11 mouse cellular contexts compared by ENCODE assay signal in genomic region chr6:52180213-52180710, GRCm38 (mm10). TPM values are rescaled to one million over a fixed set of nuclear protein-coding genes. Genes with fewer than 3 reads are reported as not detected.
DNase-seq lines count a peak whose midpoint lies in the region; ATAC-seq lines count a peak whose summit lies in the region.
"Had no signal": no experiment of that assay in that cellular context is flagged by ENCODE, and none has a peak within 500 bp of the region (broad histone marks: within the 10 kb centered on the region; RNA-seq: fewer than 3 reads in every experiment).

No protein-coding gene starts in this region.

- DNase-seq in forebrain, embryonic 11.5 days (ENCODE audit: low spot score): peak; percentile 44
- DNase-seq in forebrain, embryonic 10.5 days (ENCODE audit: extremely low spot score, low spot score): no peak
- peak; percentile 25 for DNase-seq in kidney, postnatal 10 days
- no peak for DNase-seq in kidney, adult 9 months
- DNase-seq in layer of hippocampus, adult 9-11 months: no peak
- DNase-seq in cerebellum, adult 11 months: no peak
- DNase-seq: cerebellum, adult 9-10 months; gastrocnemius, postnatal 10 days; retina, postnatal 1 day had no signal

- WGBS in forebrain, embryonic 11.5 days: 1% methylated on average over 11 of the region's 11 CpGs
- 1% methylated on average over 11 of the region's 11 CpGs for WGBS in forebrain, embryonic 10.5 days
- 4% methylated on average over 11 of the region's 11 CpGs for WGBS in hindbrain, embryonic 15.5 days
- WGBS in neural tube, embryonic 13.5 days: 5% methylated on average over 11 of the region's 11 CpGs

- no peak overlapping the region for H3K9ac ChIP-seq in forebrain, embryonic 11.5 days (ENCODE audit: low read length)
- H3K9ac ChIP-seq in hindbrain, embryonic 15.5 days: peak overlapping the region; percentile 64
- peak overlapping the region; percentile 95 for H3K9ac ChIP-seq in neural tube, embryonic 13.5 days

- ATAC-seq in forebrain, embryonic 11.5 days (replicated peaks; ENCODE audit: low FRiP score): no peak
- ATAC-seq in hindbrain, embryonic 15.5 days (ENCODE audit: low FRiP score, low read depth): no peak
- no peak for ATAC-seq in neural tube, embryonic 13.5 days (ENCODE audit: low read depth)

- H3K4me2 ChIP-seq in forebrain, embryonic 11.5 days (ENCODE audit: low read depth, low read length, severe bottlenecking): no peak overlapping the region
- peak overlapping the region; percentile 97 for H3K4me2 ChIP-seq in hindbrain, embryonic 15.5 days
- peak overlapping the region; percentile 75 for H3K4me2 ChIP-seq in neural tube, embryonic 13.5 days

- H3K27me3 ChIP-seq in forebrain, embryonic 11.5 days (ENCODE audit: control insufficient read depth, insufficient read depth, low read length): peaks cover 100% of the 10 kb centered on the region
- H3K27me3 ChIP-seq in forebrain, embryonic 10.5 days (ENCODE audit: poor library complexity, severe bottlenecking): peaks cover 100% of the 10 kb centered on the region
- H3K27me3 ChIP-seq in hindbrain, embryonic 15.5 days: peaks cover 35% of the 10 kb centered on the region
- H3K27me3 ChIP-seq in neural tube, embryonic 13.5 days: no peaks in the 10 kb centered on the region

- no peaks in the 10 kb centered on the region for H3K9me3 ChIP-seq in forebrain, embryonic 11.5 days (ENCODE audit: control insufficient read depth, low read length)
- H3K9me3 ChIP-seq in forebrain, embryonic 10.5 days: no peaks in the 10 kb centered on the region
- H3K9me3 ChIP-seq in hindbrain, embryonic 15.5 days: no peaks in the 10 kb centered on the region
- no peaks in the 10 kb centered on the region for H3K9me3 ChIP-seq in neural tube, embryonic 13.5 days

- no peaks in the 10 kb centered on the region for H3K4me1 ChIP-seq in forebrain, embryonic 11.5 days (replicated peaks; ENCODE audit: control insufficient read depth, insufficient read depth, low read length)
- peaks cover 8% of the 10 kb centered on the region for H3K4me1 ChIP-seq in forebrain, embryonic 10.5 days
- H3K4me1 ChIP-seq in hindbrain, embryonic 15.5 days (replicated peaks): peaks cover 12% of the 10 kb centered on the region; the same call in 1 of the 2 replicates
- H3K4me1 ChIP-seq in neural tube, embryonic 13.5 days (replicated peaks): peaks cover 100% of the 10 kb centered on the region

- no peak overlapping the region for H3K27ac ChIP-seq in forebrain, embryonic 11.5 days (ENCODE audit: low read depth, low read length)
- H3K27ac ChIP-seq in forebrain, embryonic 10.5 days: no peak overlapping the region
- peak overlapping the region; percentile 92 for H3K27ac ChIP-seq in hindbrain, embryonic 15.5 days (replicated peaks)
- peak overlapping the region; percentile 97 for H3K27ac ChIP-seq in neural tube, embryonic 13.5 days (replicated peaks)

- H3K36me3 ChIP-seq in forebrain, embryonic 11.5 days (ENCODE audit: control insufficient read depth, insufficient read depth, low read length): no peaks in the 10 kb centered on the region
- no peaks in the 10 kb centered on the region for H3K36me3 ChIP-seq in forebrain, embryonic 10.5 days (replicated peaks)
- H3K36me3 ChIP-seq in hindbrain, embryonic 15.5 days: no peaks in the 10 kb centered on the region
- peaks cover 4% of the 10 kb centered on the region for H3K36me3 ChIP-seq in neural tube, embryonic 13.5 days

- no peak overlapping the region for H3K4me3 ChIP-seq in forebrain, embryonic 11.5 days (ENCODE audit: low read depth, low read length)
- H3K4me3 ChIP-seq in forebrain, embryonic 10.5 days: no peak overlapping the region
- peak overlapping the region; percentile 51 for H3K4me3 ChIP-seq in hindbrain, embryonic 15.5 days
- H3K4me3 ChIP-seq in neural tube, embryonic 13.5 days: peak overlapping the region; percentile 54

RNA-seq across cellular contexts. Expression of gene 5730596B20Rik, which starts 3.0 kb away (rescaled TPM):
- not detected in 2 replicates for polyA plus RNA-seq in forebrain, embryonic 11.5 days (2014; fragmentation: Nextera tagmentation; extraction: Ambion mirVana)
- polyA plus RNA-seq in forebrain, embryonic 10.5 days (2016; fragmentation: Nextera tagmentation; extraction: Ambion mirVana): not detected in 2 replicates
- polyA plus RNA-seq in hindbrain, embryonic 15.5 days (2015; fragmentation: Nextera tagmentation; extraction: Ambion mirVana): 4.0 and 4.3 TPM in 2 replicates
- polyA plus RNA-seq in neural tube, embryonic 13.5 days (2015; fragmentation: Nextera tagmentation; extraction: Ambion mirVana): 3.5 and 4.1 TPM in 2 replicates

RNA-seq across cellular contexts. Expression of gene Hoxa4, which starts 11.3 kb away (rescaled TPM):
- polyA plus RNA-seq in forebrain, embryonic 11.5 days (2014; fragmentation: Nextera tagmentation; extraction: Ambion mirVana): not detected in 2 replicates
- polyA plus RNA-seq in forebrain, embryonic 10.5 days (2016; fragmentation: Nextera tagmentation; extraction: Ambion mirVana): not detected in 2 replicates
- 10.6 and 12.2 TPM in 2 replicates for polyA plus RNA-seq in hindbrain, embryonic 15.5 days (2015; fragmentation: Nextera tagmentation; extraction: Ambion mirVana)
- polyA plus RNA-seq in neural tube, embryonic 13.5 days (2015; fragmentation: Nextera tagmentation; extraction: Ambion mirVana): 5.7 and 5.8 TPM in 2 replicates

RNA-seq across cellular contexts. Expression of gene Hoxa2, which starts 15.6 kb away (rescaled TPM):
- polyA plus RNA-seq in forebrain, embryonic 11.5 days (2014; fragmentation: Nextera tagmentation; extraction: Ambion mirVana): not detected in 2 replicates
- not detected in 2 replicates for polyA plus RNA-seq in forebrain, embryonic 10.5 days (2016; fragmentation: Nextera tagmentation; extraction: Ambion mirVana)
- 22.4 and 26.8 TPM in 2 replicates for polyA plus RNA-seq in hindbrain, embryonic 15.5 days (2015; fragmentation: Nextera tagmentation; extraction: Ambion mirVana)
- polyA plus RNA-seq in neural tube, embryonic 13.5 days (2015; fragmentation: Nextera tagmentation; extraction: Ambion mirVana): 11.9 and 13.7 TPM in 2 replicates

RNA-seq across cellular contexts. Expression of gene Hoxa1, which starts 22.1 kb away (rescaled TPM):
- 0.43 TPM in 1 of 2 replicates, not detected in the other for polyA plus RNA-seq in forebrain, embryonic 11.5 days (2014; fragmentation: Nextera tagmentation; extraction: Ambion mirVana)
- polyA plus RNA-seq in forebrain, embryonic 10.5 days (2016; fragmentation: Nextera tagmentation; extraction: Ambion mirVana): not detected in 2 replicates
- 1.3 and 1.8 TPM in 2 replicates for polyA plus RNA-seq in hindbrain, embryonic 15.5 days (2015; fragmentation: Nextera tagmentation; extraction: Ambion mirVana)
- 2.0 and 3.0 TPM in 2 replicates for polyA plus RNA-seq in neural tube, embryonic 13.5 days (2015; fragmentation: Nextera tagmentation; extraction: Ambion mirVana)

RNA-seq across cellular contexts. Expression of gene Hoxa5, which starts 24.1 kb away (rescaled TPM):
- polyA plus RNA-seq in forebrain, embryonic 11.5 days (2014; fragmentation: Nextera tagmentation; extraction: Ambion mirVana): not detected in 2 replicates
- polyA plus RNA-seq in forebrain, embryonic 10.5 days (2016; fragmentation: Nextera tagmentation; extraction: Ambion mirVana): not detected in 2 replicates
- polyA plus RNA-seq in hindbrain, embryonic 15.5 days (2015; fragmentation: Nextera tagmentation; extraction: Ambion mirVana): 105 and 115 TPM in 2 replicates
- 44.7 and 66.8 TPM in 2 replicates for polyA plus RNA-seq in neural tube, embryonic 13.5 days (2015; fragmentation: Nextera tagmentation; extraction: Ambion mirVana)

Comparison
In these comparisons a context has a peak if more than half of its experiments do, and no peak if none do; other contexts are left out.
1. DNase-seq: peak in forebrain, embryonic 11.5 days (single experiment) and kidney, postnatal 10 days (single experiment); none in forebrain, embryonic 10.5 days (single experiment), kidney, adult 9 months (single experiment), layer of hippocampus, adult 9-11 months (single experiment) and cerebellum, adult 11 months (single experiment).
2. H3K27ac ChIP-seq: peak in hindbrain, embryonic 15.5 days (single experiment) and neural tube, embryonic 13.5 days (single experiment); none in forebrain, embryonic 11.5 days (single experiment) and forebrain, embryonic 10.5 days (single experiment).
3. H3K4me3 ChIP-seq: peak in hindbrain, embryonic 15.5 days (single experiment) and neural tube, embryonic 13.5 days (single experiment); none in forebrain, embryonic 11.5 days (single experiment) and forebrain, embryonic 10.5 days (single experiment).
4. RNA of gene Hoxa2, which starts 15.6 kb away (polyA plus RNA-seq): 22.4 to 26.8 TPM in hindbrain, embryonic 15.5 days and 11.9 to 13.7 TPM in neural tube, embryonic 13.5 days; not detected in forebrain, embryonic 11.5 days and not detected in forebrain, embryonic 10.5 days; every median in the first group is over 10 times any median in the second.